Mouse (Mus musculus) B cell, adult 67 days (primary cell): ENCODE measurements around the gene Neurl4. TPM values are rescaled to one million over a fixed set of nuclear protein-coding genes. Genes with fewer than 3 reads are reported as not detected.

Experiments used
- total RNA-seq, 2 experiments: library from RNA; stranded (reverse); gene quantifications; 4 replicates each; pipeline ENCODE4 v1.2.4; 2023

Gene Neurl4
- 10 to 100 TPM; 76.0 to 83.3 TPM for total RNA-seq

GRCm38 (mm10) chr11:69900471-69901405 is at the start of gene Neurl4, which contains the start of gene 2810408A11Rik:
Gene Neurl4, plus strand, starts transcription at chr11:69901072.
Gene 2810408A11Rik, minus strand, starts transcription at chr11:69900987.

GRCm38 (mm10) chr11:69858113-69858998 is 42.5 kb upstream of the Neurl4 start, which contains the start of gene Tnk1:
Gene Tnk1, minus strand, starts transcription at chr11:69858730.

GRCm38 (mm10) chr11:69877878-69878277 is 23.0 kb upstream of the Neurl4 start, which contains the start of gene Tmem95:
Gene Tmem95, minus strand, starts transcription at chr11:69878018.

GRCm38 (mm10) chr11:69880853-69881603 is 19.8 kb upstream of the Neurl4 start, which contains the start of gene Kctd11:
Gene Kctd11, minus strand, starts transcription at chr11:69881406.

GRCm38 (mm10) chr11:69895291-69895690 is 5.6 kb upstream of the Neurl4 start, which contains the start of gene Acap1:
Gene Acap1, minus strand, starts transcription at chr11:69895539.

GRCm38 (mm10) chr11:69913554-69914371 is 12.9 kb downstream of the Neurl4 start, which contains the start of gene Gps2:
Gene Gps2, plus strand, starts transcription at chr11:69913888.

GRCm38 (mm10) chr11:69921114-69922011 is 20.5 kb downstream of the Neurl4 start, which contains the start of gene Eif5a:
Gene Eif5a, minus strand, starts transcription at chr11:69921958.

GRCm38 (mm10) chr11:69935137-69935879 is 34.4 kb downstream of the Neurl4 start, which contains the start of gene Ybx2:
Gene Ybx2, plus strand, starts transcription at chr11:69935796.

GRCm38 (mm10) chr11:69948066-69948762 is 47.3 kb downstream of the Neurl4 start, which contains the start of gene Slc2a4:
Gene Slc2a4, minus strand, starts transcription at chr11:69948188.

Other genes starting within 250 kb of the Neurl4 start
- gene Sox15, start 245.8 kb upstream of the Neurl4 start, total RNA-seq, result under 1 TPM in 1 of 2 experiments, not detected in 1; 0.92 TPM
- gene Mpdu1, start 238.4 kb upstream of the Neurl4 start, total RNA-seq, result 10 to 100 TPM; 60.2 to 64.5 TPM
- gene Cd68, start 234.9 kb upstream of the Neurl4 start, total RNA-seq, result 10 to 100 TPM in 1 of 2 experiments, 1 to 10 TPM in 1; 7.9 to 12.1 TPM
- gene Eif4a1, start 228.6 kb upstream of the Neurl4 start, total RNA-seq, result 100 to 1,000 TPM; 720 to 780 TPM
- 100 to 1,000 TPM; 134 to 139 TPM for gene Senp3, start 219.0 kb upstream of the Neurl4 start, total RNA-seq
- not detected for gene Tnfsf13, start 215.3 kb upstream of the Neurl4 start, total RNA-seq
- gene Tnfsf12, start 205.2 kb upstream of the Neurl4 start, total RNA-seq, result not detected
- not detected for gene Tnfsfm13, start 205.0 kb upstream of the Neurl4 start, total RNA-seq
- gene Polr2a, start 142.4 kb upstream of the Neurl4 start, total RNA-seq, result 100 to 1,000 TPM; 254 to 255 TPM
- gene Slc35g3, start 139.1 kb upstream of the Neurl4 start, total RNA-seq, result not detected
- gene Zbtb4, start 135.2 kb upstream of the Neurl4 start, total RNA-seq, result 10 to 100 TPM; 61.0 to 64.9 TPM
- 10 to 100 TPM; 10.5 to 13.5 TPM for gene Chrnb1, start 105.1 kb upstream of the Neurl4 start, total RNA-seq
- gene Fgf11, start 99.2 kb upstream of the Neurl4 start, total RNA-seq, result under 1 TPM in 1 of 2 experiments, not detected in 1; 0.44 TPM
- gene Tmem102, start 95.4 kb upstream of the Neurl4 start, total RNA-seq, result not detected
- gene Gm39566, start 85.8 kb upstream of the Neurl4 start, total RNA-seq, result not detected
- not detected for gene Spem2, start 82.6 kb upstream of the Neurl4 start, total RNA-seq
- gene Spem1, start 78.9 kb upstream of the Neurl4 start, total RNA-seq, result not detected
- under 1 TPM; 0.12 to 0.41 TPM for gene Nlgn2, start 63.3 kb upstream of the Neurl4 start, total RNA-seq
- gene Tmem256, start 62.6 kb upstream of the Neurl4 start, total RNA-seq, result 10 to 100 TPM; 27.0 to 38.9 TPM
- gene Plscr3, start 54.7 kb upstream of the Neurl4 start, total RNA-seq, result 10 to 100 TPM; 10.4 to 14.7 TPM
- gene Tnk1, start 42.3 kb upstream of the Neurl4 start, total RNA-seq, result not detected
- gene Tmem95, start 23.1 kb upstream of the Neurl4 start, total RNA-seq, result not detected
- 1 to 10 TPM; 2.7 to 3.2 TPM for gene Kctd11, start 19.7 kb upstream of the Neurl4 start, total RNA-seq
- gene Acap1, start 5.5 kb upstream of the Neurl4 start, total RNA-seq, result 100 to 1,000 TPM; 518 to 555 TPM
- gene 2810408A11Rik, start 85 bp upstream of the Neurl4 start, total RNA-seq, result 1 to 10 TPM; 2.5 TPM
- 100 to 1,000 TPM; 148 to 150 TPM for gene Gps2, start 12.8 kb downstream of the Neurl4 start, total RNA-seq
- 100 to 1,000 TPM; 355 to 387 TPM for gene Eif5a, start 20.9 kb downstream of the Neurl4 start, total RNA-seq
- not detected for gene Ybx2, start 34.7 kb downstream of the Neurl4 start, total RNA-seq
- gene Slc2a4, start 47.1 kb downstream of the Neurl4 start, total RNA-seq, result not detected
- gene Cldn7, start 63.7 kb downstream of the Neurl4 start, total RNA-seq, result not detected
- gene Ctdnep1, start 80.1 kb downstream of the Neurl4 start, total RNA-seq, result 100 to 1,000 TPM; 111 to 123 TPM
- gene Elp5, start 81.4 kb downstream of the Neurl4 start, total RNA-seq, result 10 to 100 TPM; 38.4 to 50.9 TPM
- gene Gabarap, start 90.1 kb downstream of the Neurl4 start, total RNA-seq, result 100 to 1,000 TPM; 291 to 311 TPM
- gene Phf23, start 94.7 kb downstream of the Neurl4 start, total RNA-seq, result 10 to 100 TPM; 59.7 to 74.6 TPM
- 10 to 100 TPM; 47.8 to 61.1 TPM for gene Dvl2, start 99.5 kb downstream of the Neurl4 start, total RNA-seq
- 10 to 100 TPM; 58.2 to 58.6 TPM for gene Acadvl, start 114.3 kb downstream of the Neurl4 start, total RNA-seq
- gene Dlg4, start 115.9 kb downstream of the Neurl4 start, total RNA-seq, result 1 to 10 TPM; 1.9 to 4.5 TPM
- gene Asgr1, start 153.0 kb downstream of the Neurl4 start, total RNA-seq, result not detected
- gene Asgr2, start 191.6 kb downstream of the Neurl4 start, total RNA-seq, result not detected
- gene Mgl2, start 229.3 kb downstream of the Neurl4 start, total RNA-seq, result not detected